Mouse (Mus musculus) spleen, postnatal 36 days (tissue): ENCODE measurements at regions not wholly inside any gene's neighbourhood (a gene's known extent, or its start where the extent isn't known, plus 50 kb on each side); places are given as distances from the start of the nearest gene placed in this dataset.

ENCODE experiments used
- DNase-seq, 2 experiments: peaks; one replicate each; pipeline ENCODE4 v3.0.0; 2022; ENCODE audit warnings: low spot score in 2 of 2, mixed read lengths in 1 of 2

DNA sequence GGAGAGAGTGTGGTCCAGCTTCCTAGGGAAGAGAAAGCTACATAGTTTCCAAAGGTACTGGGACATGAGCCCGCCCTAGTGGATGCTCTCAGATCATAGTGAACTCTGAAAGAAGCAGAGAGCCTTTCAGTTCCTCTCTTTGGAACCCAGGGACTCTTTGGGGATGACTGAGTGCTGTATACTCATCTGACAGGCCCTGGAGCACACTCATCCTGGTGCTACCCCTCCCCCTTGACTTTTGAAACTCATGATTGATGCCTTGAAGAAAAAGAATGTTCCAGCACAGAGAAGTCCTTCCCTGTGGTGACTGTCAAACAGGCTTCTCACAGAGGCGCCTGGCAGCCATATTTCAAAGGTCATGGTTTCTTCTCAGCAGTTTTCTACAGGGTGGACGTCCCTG, 254.2 kb upstream of the Eif4g2 start:
- DNase-seq: no peak

DNA sequence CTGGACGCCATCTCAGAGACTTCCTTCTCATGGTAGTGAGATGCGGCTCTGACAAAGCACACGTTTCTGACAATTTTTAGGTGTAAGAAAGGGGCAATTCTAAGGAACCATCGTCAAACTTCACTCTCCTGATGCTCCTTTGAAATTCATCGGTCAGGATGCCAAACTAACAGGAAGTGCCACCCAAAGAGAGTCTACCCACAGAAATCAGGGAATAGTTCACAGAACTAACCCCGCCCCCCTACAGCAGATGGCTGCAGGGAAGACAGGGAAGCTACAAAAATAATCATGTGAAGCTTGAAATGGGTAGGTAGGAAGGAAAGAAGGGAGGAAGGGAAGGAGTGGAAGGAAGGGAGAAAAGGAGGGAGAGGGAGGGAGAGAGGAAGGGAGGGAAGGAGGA, 240.1 kb upstream of the Eif4g2 start:
- no peak for DNase-seq

DNA sequence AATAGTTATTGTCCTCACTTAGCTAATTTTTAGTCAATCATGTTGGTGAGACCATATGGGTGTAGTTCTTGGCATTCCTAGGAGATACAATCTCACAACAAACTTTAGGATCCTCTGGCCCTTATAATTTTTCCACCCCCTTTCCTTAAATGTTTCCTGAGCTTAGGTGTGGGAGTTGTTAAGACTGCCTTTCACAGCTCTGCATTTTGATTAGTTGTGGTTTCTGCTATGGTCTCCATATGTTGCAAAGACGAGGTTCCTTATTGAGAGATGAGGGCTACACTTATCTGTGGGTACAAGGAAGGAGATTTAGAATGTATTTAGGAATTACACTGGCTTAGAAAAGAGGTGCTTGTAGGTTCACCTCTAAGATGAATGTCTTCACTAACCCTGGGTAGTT, 237.1 kb upstream of the Eif4g2 start:
- no peak for DNase-seq

DNA sequence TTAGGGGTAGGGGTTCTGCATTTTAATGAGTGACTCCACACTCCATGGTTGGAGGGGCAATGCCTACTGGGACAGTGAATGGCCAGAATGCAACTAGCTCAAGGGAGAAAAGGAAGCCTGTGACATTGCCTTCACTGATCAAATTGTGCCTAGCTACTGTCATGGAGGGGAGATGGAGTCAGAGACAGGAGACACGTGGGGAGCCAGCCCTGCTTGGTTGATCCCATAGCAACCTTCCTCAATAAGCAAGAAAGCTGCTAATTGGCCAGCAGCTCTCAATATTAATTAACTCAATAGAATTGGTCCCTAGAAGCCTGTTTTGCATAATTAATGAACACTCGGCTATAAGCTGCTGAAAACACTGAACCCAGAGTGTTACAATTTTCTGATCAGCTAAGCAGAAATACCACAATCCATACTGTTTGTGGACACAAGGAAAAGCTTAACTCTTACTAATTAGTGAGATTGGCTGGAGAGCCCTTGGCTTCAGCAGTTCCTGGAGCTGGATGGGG, 233.7 kb upstream of the Eif4g2 start:
- no peak for DNase-seq

DNA sequence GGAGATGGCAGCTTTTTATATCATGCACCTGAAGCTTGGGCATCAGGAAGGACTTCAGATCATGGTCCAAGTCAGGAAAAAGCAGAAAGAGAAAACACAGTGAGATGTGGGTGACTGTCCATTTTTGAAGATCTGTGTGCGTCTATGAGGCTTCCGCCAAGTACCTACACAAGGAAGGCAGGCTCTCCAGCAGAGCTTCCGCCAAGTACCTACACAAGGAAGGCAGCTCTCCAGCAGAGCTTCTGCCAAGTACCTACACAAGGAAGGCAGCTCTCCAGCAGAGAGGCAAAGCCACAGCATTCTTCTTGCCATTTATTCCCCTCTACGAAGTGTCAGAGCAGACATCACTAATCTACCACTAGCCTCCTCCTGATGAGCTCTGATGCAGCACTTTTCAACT, 231.1 kb upstream of the Eif4g2 start:
- no peak for DNase-seq

DNA sequence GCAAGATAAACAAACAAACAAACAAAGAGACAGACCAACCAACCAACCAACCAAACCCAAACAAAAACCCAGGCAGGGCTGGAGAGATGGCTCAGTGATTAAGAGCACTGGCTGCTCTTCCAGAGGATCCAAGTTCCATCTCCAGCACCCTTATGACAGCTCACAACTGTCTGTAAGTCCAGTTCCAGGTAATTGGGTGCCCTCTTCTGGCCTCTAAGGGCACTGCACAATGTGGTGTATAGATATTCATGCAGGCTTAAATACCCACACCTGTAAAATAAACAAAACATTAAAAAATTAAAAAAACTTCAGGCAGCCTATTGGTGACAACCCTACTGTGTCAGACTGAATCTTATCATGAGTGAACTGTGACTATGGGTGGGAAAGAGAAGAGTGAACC, 222.4 kb upstream of the Eif4g2 start:
- DNase-seq: no peak

DNA sequence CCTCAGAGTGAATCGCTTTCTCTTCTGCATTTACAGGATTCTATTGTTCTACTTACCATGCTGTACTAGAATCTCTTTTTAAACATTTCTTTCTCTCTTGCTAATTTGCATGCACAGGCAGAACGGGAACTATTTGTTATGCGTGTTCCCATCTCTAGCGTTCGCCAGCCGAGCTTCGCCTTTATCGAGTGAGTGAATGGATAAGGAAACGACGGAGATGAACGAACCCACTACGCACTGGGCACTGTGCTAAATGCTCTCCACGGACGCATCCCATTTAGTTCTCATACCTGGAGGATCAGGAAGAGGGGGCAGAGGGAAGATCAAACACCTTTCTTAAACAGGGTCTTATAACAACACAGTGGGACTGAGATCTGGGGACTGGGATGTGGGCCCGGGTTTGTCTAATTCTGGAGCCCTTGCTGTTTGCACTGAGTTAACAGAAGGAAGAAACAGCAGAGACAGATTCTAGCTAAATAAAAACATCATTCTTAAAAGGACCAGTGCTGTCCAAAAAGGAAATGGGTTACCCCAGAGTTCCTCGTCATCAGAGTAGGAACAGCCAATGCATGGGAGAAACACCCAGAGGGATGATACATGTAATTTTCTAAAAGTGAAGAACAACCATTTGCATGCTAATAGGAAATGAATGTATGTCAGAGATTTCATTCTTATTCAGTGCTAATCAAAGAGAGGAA, 219.1 kb upstream of the Eif4g2 start:
- peak; percentile 1 to 9 for DNase-seq

DNA sequence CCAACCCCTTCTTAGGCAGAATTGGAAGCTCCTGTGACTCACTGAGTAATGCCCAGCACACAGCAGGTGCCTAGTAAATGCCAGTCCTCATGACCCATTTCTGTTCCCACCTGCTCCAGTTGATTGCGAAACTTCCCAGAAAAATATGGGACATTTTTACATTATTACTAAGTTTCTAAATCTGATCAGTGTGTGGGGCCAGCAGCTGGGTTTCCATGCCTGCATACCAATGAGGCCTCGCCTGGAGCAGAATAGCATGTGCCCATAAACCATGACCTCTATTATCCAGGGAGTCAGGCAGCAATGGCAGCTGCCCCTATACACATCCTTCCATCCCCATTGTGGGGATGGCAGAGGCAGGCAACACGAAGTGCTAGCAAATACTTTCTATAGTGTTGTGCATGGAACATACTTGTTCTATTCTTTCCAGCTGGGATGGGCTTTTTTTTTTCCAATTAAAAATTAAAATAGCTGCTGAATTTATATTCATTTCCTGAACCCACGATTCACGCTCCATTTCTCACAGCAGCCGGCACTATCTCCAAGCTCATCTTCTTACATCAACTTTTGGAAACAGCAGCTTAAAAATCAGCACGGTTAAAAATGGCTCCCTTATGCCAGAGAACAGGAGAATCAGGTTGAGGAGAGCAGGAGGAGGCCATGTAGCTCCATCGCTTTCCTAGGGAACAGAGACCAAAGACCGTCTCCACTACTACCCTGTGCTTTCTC, 214.5 kb upstream of the Eif4g2 start:
- no peak for DNase-seq

DNA sequence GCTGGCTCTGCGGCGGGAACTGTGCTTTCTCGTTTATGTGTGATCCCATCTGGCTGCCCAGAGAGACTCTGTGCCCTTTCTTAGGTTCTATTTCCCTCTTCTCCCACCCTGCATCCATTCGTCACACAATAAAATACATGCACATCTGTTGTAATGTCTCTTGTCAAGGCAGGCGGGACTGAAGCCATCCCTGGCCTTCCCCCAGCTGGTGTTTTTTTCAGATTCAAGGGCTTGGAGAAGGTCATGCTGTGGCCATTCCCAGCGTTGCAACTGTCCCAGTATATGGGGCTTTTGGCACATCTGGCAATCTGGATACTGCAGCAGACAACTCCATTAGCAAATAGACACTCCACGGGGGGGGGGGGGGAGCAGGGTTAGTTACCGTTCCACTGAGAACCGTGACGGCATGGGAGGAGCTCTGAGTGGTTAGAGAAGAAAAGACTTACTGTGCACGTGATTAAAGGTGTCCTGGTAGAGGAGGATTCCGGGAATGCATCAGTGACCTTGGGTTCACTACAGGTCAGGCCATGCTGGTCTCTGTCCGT, 200.7 kb upstream of the Eif4g2 start:
- no peak for DNase-seq

DNA sequence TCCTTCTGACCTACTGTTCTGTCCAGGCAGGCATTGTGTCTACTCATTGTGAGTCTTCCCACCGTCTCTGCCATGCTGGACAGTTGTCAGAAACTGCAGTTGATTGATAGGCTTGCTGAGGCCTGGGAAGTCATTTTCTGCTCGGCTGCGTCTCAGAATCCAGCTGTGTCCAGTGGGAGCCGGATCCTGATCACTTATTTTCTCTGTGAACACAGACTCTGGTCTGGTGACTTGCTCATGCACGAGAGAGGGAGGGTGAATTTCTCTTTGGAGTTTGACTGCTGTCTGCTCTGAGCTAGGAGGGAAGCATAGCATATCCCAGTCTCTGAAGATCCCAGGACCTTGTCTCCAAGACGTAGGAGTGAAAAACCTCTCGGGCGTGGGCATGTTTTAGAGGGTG, 199.5 kb upstream of the Eif4g2 start:
- DNase-seq: no peak

DNA sequence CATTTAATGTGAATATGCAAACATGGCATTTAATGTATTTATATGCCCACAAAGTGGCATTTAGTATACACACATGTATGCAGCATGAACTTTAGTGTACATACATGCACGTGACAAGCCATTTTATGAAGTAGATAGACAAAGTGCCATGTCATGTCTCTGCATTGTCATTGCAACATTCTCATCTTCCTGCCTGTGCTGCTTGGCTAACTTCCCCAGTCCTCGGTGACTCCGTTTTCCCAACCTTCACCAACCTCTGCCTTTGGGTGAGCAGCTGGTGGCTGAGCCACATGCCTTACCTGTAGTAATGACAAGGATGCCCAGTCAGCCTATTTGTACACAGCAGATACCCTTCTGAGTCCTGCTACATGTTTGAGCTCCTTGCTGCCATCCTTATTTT, 194.9 kb upstream of the Eif4g2 start:
- DNase-seq: no peak

DNA sequence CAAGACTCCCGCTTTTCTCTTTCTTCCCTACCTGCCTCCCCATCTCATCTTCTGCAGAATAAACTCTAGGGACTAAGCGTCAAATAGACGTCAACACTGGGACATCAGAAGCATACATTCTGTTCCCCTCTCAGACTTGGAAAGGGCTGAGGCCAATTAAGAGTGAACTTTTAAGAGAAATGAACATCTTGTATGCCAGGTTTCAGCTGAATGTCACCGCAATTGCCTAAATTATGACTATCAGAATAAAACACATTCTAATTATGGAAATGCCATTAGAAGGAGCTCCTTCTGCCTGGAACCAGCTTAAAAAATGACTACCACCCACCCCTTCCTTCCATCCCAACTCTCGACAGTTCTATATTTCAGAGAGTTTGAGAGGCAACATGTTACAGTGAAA, 191.0 kb upstream of the Eif4g2 start:
- no peak for DNase-seq

DNA sequence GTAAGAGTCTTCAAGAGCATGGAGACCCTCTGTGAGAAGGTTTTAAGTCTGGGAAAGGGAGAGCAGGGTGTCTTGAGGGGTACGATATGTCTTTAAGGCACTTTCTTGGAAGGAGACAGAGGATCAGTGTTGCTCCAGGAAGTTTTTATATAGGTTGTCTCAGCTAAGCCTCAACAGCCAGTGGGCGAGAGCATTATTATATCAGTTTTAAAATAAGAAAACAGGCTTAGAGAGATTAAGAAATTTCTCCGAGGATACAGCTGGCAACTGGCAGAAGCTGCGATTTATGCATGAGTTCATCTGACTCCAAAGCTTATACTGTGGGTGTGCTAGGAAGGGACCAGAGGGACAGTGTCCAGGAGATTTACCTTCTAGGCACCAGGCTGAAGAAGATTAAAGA, 188.0 kb upstream of the Eif4g2 start:
- DNase-seq: no peak

DNA sequence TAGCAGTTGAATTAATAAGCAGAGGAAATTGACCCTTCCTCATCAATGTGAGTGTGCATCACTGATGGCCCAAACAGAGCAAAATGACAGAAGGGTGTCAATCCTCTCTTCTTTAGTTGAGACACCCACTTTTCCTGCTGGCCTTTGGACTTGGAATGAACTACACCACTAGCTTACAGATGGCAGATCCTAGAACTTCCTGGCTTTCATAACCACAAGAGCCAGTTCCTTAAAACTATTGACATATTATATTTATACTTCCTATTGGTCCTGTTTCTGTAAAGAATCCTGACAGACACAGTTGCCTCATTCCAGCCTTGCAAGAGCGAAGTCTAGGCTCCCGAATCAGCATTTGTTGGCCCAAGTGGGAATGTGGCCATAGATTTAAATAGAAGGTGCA, 185.4 kb upstream of the Eif4g2 start:
- no peak for DNase-seq

DNA sequence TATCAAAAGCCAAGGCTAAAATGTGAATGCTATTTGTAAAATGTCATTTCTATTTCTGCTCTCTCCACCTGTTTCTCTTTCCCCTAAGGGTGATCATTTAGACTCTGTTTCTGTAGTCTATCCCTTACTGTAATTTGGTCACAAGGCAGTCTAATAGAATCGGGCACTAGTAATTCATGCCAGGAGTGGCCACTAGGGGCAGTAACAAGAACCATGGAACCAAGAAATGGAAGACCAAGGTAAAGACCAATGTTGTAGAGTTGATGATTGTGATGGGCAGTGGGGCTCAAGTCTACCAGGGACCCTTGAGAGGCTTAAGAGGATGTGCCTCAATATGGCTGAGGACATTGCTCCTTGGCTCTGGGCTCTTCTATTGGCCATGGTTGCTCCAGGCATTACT, 180.5 kb upstream of the Eif4g2 start:
- DNase-seq: no peak

DNA sequence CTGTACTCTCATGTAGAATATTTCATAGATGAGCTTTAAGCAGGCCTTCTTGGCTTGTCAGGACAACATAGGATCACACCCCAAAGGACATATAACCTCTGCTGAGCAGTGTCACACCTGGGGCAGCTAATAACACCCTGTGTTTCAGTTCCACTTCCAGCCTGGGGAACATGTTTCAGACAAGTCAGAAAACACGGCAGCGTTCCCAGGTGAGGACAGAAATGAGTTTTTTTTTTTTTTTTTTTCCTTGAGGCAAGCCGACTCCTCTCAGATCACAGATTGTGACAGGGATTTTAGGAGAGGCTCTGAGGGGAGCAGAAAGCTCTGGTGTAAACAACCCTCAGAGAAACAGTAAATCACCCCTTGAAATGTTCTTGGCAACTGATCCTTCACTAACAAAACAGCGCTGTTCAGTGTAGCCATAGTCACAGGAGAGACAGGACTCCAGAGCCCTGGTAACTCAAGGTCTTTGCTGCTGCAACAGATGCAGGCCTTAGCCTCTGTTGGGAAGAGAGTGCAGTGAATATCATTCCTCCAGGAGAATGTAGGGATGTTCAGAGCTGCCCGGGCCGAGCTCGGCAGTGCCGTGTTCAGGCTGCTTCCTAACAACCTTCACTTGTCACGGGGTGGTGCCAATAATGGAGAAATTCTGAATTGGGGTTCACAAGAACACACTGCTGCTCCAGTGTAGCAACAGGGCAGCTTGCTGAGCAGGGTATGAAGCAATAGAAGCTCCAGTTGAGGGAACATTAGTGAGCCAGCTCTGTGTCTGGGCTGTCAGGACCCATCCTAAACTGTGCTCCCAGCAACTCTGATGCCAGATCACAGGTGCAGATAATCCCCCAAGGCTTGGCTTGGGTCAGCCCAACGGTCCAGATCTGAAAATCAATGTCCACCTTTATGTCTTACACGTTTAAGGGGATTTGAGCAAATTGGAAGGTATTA, 177.1 kb upstream of the Eif4g2 start:
- DNase-seq: no peak

DNA sequence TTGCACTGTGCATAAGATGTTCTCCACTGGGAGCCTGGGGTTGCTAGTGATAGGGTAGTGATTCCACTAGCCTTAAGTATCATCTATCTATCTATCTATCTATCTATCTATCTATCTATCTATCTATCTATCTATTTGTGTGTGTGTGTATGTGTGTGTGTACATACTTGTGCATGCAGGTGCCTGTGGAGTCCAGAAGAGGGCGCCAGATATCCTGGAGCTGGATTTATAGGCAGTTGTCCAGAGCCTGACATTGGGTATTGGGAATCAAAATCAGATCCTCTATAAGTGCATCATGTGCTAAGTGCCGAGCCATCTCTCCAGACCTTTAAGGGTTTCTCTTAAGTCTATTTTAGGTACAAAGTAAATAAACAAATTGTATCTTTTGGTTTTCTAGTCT, 175.0 kb upstream of the Eif4g2 start:
- DNase-seq: no peak

DNA sequence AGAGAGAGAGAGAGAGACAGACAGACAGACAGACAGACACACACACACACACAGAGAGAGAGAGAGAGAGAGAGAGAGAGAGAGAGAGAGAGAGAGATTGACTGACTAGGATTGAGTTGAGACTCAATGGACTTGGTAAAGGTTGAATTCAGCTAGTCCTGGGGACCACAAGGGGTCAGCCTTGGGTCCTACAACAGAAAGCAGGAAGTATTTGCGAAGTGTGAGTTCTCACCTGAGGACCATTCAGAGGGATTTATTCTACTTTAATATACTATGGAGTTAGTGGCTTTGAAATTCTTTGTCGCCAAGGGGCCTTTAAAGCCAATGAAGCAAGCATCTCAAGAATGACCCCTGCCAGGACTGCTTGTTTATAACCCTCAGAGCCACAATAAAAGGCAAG, 173.4 kb upstream of the Eif4g2 start:
- no peak for DNase-seq

DNA sequence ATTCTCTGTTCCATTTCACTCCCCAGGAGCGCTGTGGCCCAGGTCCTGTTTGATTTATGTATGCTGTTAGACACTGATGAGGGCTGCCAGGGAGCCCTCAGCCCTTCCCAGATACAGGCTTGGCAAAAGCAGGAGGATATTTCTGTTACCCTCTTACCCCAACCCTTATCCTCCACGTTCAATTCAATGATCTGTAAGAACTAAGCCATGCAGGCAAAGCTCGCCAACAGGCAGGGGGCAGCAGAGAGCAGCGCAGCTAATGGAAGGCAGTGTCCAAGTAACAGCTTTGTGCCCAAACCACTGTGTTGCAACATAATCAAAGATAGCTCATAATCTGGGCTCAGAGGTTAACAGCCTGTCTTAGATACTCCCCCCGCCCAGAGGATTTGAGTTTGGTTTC, 166.8 kb upstream of the Eif4g2 start:
- DNase-seq: peak; percentile 38 to 41

DNA sequence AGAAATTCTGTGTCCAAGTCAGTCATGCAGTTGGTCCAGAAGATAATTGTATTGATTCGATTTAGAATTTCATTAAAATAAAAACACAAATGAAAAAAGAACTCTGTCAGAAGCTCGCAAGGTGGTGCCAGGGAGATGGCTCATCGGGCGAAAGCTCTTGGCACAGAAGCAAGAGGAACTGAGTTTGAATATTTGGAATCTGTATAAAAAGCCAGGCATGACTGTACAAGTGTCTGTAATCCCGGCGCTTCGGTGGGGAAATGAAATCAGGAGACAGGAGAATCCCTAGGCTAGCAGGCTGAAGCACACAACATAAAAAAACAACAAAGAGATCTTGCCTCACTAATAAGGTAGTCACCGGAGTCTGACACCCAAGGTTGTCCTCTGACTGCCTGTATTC, 162.7 kb upstream of the Eif4g2 start:
- DNase-seq: no peak

DNA sequence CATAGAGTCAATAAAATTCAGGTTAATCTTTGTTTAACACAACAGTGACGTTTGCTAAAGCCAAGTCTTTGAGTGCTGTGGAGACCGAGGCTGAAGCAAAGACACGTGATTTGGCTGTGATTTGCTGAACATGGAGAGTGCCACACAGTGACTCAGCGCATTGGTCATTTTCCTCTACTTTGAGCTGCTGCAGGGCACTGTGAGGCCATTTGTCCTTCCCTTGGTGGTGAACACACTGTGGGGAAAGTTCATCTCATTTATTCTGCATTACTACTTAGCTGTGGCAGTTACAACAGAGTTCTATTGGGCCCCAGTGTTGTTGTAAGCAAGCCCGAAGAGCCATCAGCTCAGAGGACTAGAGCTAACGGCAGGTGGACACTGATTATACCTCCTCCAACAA, 162.2 kb upstream of the Eif4g2 start:
- no peak for DNase-seq

DNA sequence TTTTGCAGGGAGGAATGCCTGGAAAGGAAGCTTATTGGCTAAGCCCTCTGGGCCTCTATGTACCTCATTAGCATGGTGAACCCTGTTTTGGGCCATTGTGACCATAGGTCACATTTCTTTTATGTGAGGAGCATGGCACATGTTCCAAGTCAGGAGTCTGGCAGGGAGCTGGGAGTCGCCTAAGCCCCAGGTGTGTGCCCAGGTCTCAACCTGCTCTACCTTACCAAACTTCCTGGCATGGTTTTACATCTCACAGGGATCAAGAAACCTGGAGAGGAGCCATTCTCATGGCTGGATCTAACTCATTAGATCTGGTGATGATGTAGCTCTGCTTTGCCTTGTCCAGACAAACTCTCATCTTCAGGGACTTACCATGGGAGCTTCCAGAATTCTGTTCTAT, 161.0 kb upstream of the Eif4g2 start:
- DNase-seq: no peak
